Mouse (Mus musculus): ENCODE results near the gene Cyp1a2. TPM values are rescaled to one million over a fixed set of nuclear protein-coding genes. Genes with fewer than 3 reads are reported as not detected.

Cyp1a2 gene
- polyA plus RNA-seq, 1 experiment from 2014 or later, result not detected

GRCm38 (mm10) chr9:57706496-57706895 is 23.0 kb upstream of the Cyp1a2 start:
- no peak overlapping the region for H3K4me2 ChIP-seq (replicated peaks)
- peaks cover 22% of the 10 kb centered on the region for H3K4me1 ChIP-seq
- H3K4me3 ChIP-seq, result no peak overlapping the region
- 0 out of 2 replicates have a peak, but pooled peaks cover 5% of the 10 kb centered on the region for H3K9me3 ChIP-seq
- H3K27me3 ChIP-seq, result no peaks in the 10 kb centered on the region
- H3K9ac ChIP-seq (replicated peaks), result no peak overlapping the region
- no peak for ATAC-seq (replicated peaks)
- H3K36me3 ChIP-seq, result no peaks in the 10 kb centered on the region
- no peak overlapping the region for H3K27ac ChIP-seq (replicated peaks)
- WGBS, result 91% methylated on average over 3 of the region's 3 CpGs

GRCm38 (mm10) chr9:57698466-57699150 is 15.1 kb upstream of the Cyp1a2 start:
- Histone ChIP-seq H3K4me3 (no peak overlapping the region), H3K9me3 (no peaks in the 10 kb centered on the region), H3K36me3 (no peaks in the 10 kb centered on the region), H3K4me2 (replicated peaks) (no peak overlapping the region), H3K4me1 (peaks cover 14% of the 10 kb centered on the region), H3K27ac (replicated peaks) (no peak overlapping the region), H3K27me3 (peaks cover 26% of the 10 kb centered on the region; the same call in 1 of the 2 replicates), H3K9ac (replicated peaks) (no peak overlapping the region)
- ATAC-seq (replicated peaks), result no peak
- WGBS, result 84% methylated on average over 1 of the region's 1 CpGs

- peaks cover 26% of the 10 kb centered on the region; the same call in 1 of the 2 replicates for H3K27me3 ChIP-seq
- peaks cover 14% of the 10 kb centered on the region for H3K4me1 ChIP-seq
- ATAC-seq (replicated peaks), result no peak
- no peaks in the 10 kb centered on the region for H3K36me3 ChIP-seq
- no peak overlapping the region for H3K4me2 ChIP-seq (replicated peaks)
- 24% methylated on average over 4 of the region's 4 CpGs for WGBS
- no peak overlapping the region for H3K27ac ChIP-seq (replicated peaks)
- H3K4me3 ChIP-seq, result no peak overlapping the region
- H3K9ac ChIP-seq (replicated peaks), result no peak overlapping the region
- H3K9me3 ChIP-seq, result no peaks in the 10 kb centered on the region
Measured at GRCm38 (mm10) chr9:57697380-57697779, 13.9 kb upstream of the Cyp1a2 start.

- Histone ChIP-seq H3K27ac (replicated peaks) (0 out of 2 replicates have a peak overlapping the region, but pooled peaks have one; percentile 1), H3K27me3 (peaks cover 26% of the 10 kb centered on the region; the same call in 1 of the 2 replicates), H3K4me1 (peaks cover 14% of the 10 kb centered on the region), H3K36me3 (no peaks in the 10 kb centered on the region), H3K9ac (replicated peaks) (peak overlapping the region; percentile 55), H3K4me3 (peak overlapping the region; percentile 50), H3K4me2 (replicated peaks) (peak overlapping the region; percentile 75), H3K9me3 (no peaks in the 10 kb centered on the region)
- peak; percentile 85 for ATAC-seq (replicated peaks)
- WGBS, result 2% methylated on average over 42 of the region's 42 CpGs
Measured at GRCm38 (mm10) chr9:57696380-57697285, 13.1 kb upstream of the Cyp1a2 start.

GRCm38 (mm10) chr9:57694108-57694507 is 10.6 kb upstream of the Cyp1a2 start:
- peaks cover 14% of the 10 kb centered on the region for H3K4me1 ChIP-seq
- no peaks in the 10 kb centered on the region for H3K9me3 ChIP-seq
- ATAC-seq (replicated peaks), result no peak
- H3K4me3 ChIP-seq, result no peak overlapping the region
- 92% methylated on average over 2 of the region's 2 CpGs for WGBS
- H3K9ac ChIP-seq (replicated peaks), result no peak overlapping the region
- H3K36me3 ChIP-seq, result no peaks in the 10 kb centered on the region
- no peak overlapping the region for H3K4me2 ChIP-seq (replicated peaks)
- H3K27ac ChIP-seq (replicated peaks), result no peak overlapping the region
- peaks cover 25% of the 10 kb centered on the region; the same call in 1 of the 2 replicates for H3K27me3 ChIP-seq

GRCm38 (mm10) chr9:57688606-57689005 is 5.1 kb upstream of the Cyp1a2 start:
- Histone ChIP-seq H3K4me1 (no peaks in the 10 kb centered on the region), H3K27me3 (no peaks in the 10 kb centered on the region), H3K4me2 (replicated peaks) (no peak overlapping the region), H3K27ac (replicated peaks) (no peak overlapping the region), H3K4me3 (no peak overlapping the region), H3K36me3 (no peaks in the 10 kb centered on the region), H3K9me3 (no peaks in the 10 kb centered on the region), H3K9ac (replicated peaks) (no peak overlapping the region)
- no peak for ATAC-seq (replicated peaks)
- 92% methylated on average over 2 of the region's 2 CpGs for WGBS

GRCm38 (mm10) chr9:57688158-57688557 is 4.7 kb upstream of the Cyp1a2 start:
- Histone ChIP-seq H3K4me3 (no peak overlapping the region), H3K9me3 (no peaks in the 10 kb centered on the region), H3K27ac (replicated peaks) (no peak overlapping the region), H3K4me2 (replicated peaks) (no peak overlapping the region), H3K4me1 (no peaks in the 10 kb centered on the region), H3K9ac (replicated peaks) (no peak overlapping the region), H3K27me3 (no peaks in the 10 kb centered on the region), H3K36me3 (no peaks in the 10 kb centered on the region)
- WGBS, result 55% methylated on average over 2 of the region's 2 CpGs
- no peak for ATAC-seq (replicated peaks)

- Histone ChIP-seq H3K4me1 (no peaks in the 10 kb centered on the region), H3K9ac (replicated peaks) (no peak within 1 kb of the TSS), H3K27ac (replicated peaks) (no peak within 1 kb of the TSS), H3K9me3 (no peaks in the 10 kb centered on the region), H3K4me3 (no peak within 1 kb of the TSS), H3K4me2 (replicated peaks) (no peak within 1 kb of the TSS), H3K36me3 (no peaks in the 10 kb centered on the region), H3K27me3 (no peaks in the 10 kb centered on the region)
- 92% methylated on average over 2 of the region's 2 CpGs for WGBS
- ATAC-seq (replicated peaks), result no peak
Measured at GRCm38 (mm10) chr9:57687751-57688150, 4.2 kb upstream of the Cyp1a2 start, which contains the start of gene Cyp1a1. Gene Cyp1a1, plus strand, starts transcription at chr9:57687928.

- 90% methylated on average over 5 of the region's 5 CpGs for WGBS
- H3K36me3 ChIP-seq, result no peaks in the 10 kb centered on the region
- ATAC-seq (replicated peaks), result no peak
- H3K4me2 ChIP-seq (replicated peaks), result no peak overlapping the region
- H3K9me3 ChIP-seq, result no peaks in the 10 kb centered on the region
- H3K27me3 ChIP-seq, result no peaks in the 10 kb centered on the region
- no peak overlapping the region for H3K9ac ChIP-seq (replicated peaks)
- H3K27ac ChIP-seq (replicated peaks), result no peak overlapping the region
- H3K4me3 ChIP-seq, result no peak overlapping the region
- H3K4me1 ChIP-seq, result no peaks in the 10 kb centered on the region
Measured at GRCm38 (mm10) chr9:57686011-57686410, 2.5 kb upstream of the Cyp1a2 start.

GRCm38 (mm10) chr9:57681411-57681810 is 2.1 kb downstream of the Cyp1a2 start:
- Histone ChIP-seq H3K4me2 (replicated peaks) (no peak overlapping the region), H3K27me3 (no peaks in the 10 kb centered on the region), H3K9ac (replicated peaks) (no peak overlapping the region), H3K9me3 (no peaks in the 10 kb centered on the region), H3K27ac (replicated peaks) (no peak overlapping the region), H3K4me1 (no peaks in the 10 kb centered on the region), H3K4me3 (no peak overlapping the region), H3K36me3 (no peaks in the 10 kb centered on the region)
- ATAC-seq (replicated peaks), result no peak
- 81% methylated on average over 10 of the region's 10 CpGs for WGBS

- no peak overlapping the region for H3K4me3 ChIP-seq
- H3K4me2 ChIP-seq (replicated peaks), result no peak overlapping the region
- H3K27me3 ChIP-seq, result no peaks in the 10 kb centered on the region
- no peak overlapping the region for H3K9ac ChIP-seq (replicated peaks)
- H3K4me1 ChIP-seq, result no peaks in the 10 kb centered on the region
- no peak for ATAC-seq (replicated peaks)
- H3K27ac ChIP-seq (replicated peaks), result no peak overlapping the region
- no peaks in the 10 kb centered on the region for H3K9me3 ChIP-seq
- H3K36me3 ChIP-seq, result no peaks in the 10 kb centered on the region
- WGBS, result 87% methylated on average over 5 of the region's 5 CpGs
Measured at GRCm38 (mm10) chr9:57671500-57671899, 12.0 kb downstream of the Cyp1a2 start.

GRCm38 (mm10) chr9:57671037-57671436 is 12.5 kb downstream of the Cyp1a2 start:
- Histone ChIP-seq H3K4me3 (no peak overlapping the region), H3K4me2 (replicated peaks) (no peak overlapping the region), H3K27me3 (no peaks in the 10 kb centered on the region), H3K9me3 (no peaks in the 10 kb centered on the region), H3K9ac (replicated peaks) (no peak overlapping the region), H3K4me1 (no peaks in the 10 kb centered on the region), H3K27ac (replicated peaks) (no peak overlapping the region), H3K36me3 (no peaks in the 10 kb centered on the region)
- no peak for ATAC-seq (replicated peaks)
- WGBS, result 86% methylated on average over 4 of the region's 4 CpGs

All from forebrain, embryonic 15.5 days (tissue).